Mouse (Mus musculus): Measurements from ENCODE around the gene Eef1g. TPM values are rescaled to one million over a fixed set of nuclear protein-coding genes. Genes with fewer than 3 reads are reported as not detected.
"Not testable (repeated sequence)": the region's sequence is repeated elsewhere in the genome, so short reads cannot be mapped to it uniquely, and the experiment has no call there.

The Eef1g gene
- polyA plus RNA-seq, 1 experiment from 2014 or later = 295 TPM

GRCm38 (mm10) chr19:9006915-9007314 is 40.1 kb downstream of the Eef1g start:
- ATAC-seq (replicated peaks); H3K36me3 ChIP-seq (replicated peaks); H3K9me3 ChIP-seq; H3K4me3 ChIP-seq; H3K4me2 ChIP-seq; H3K9ac ChIP-seq; H3K4me1 ChIP-seq; H3K27me3 ChIP-seq (replicated peaks); H3K27ac ChIP-seq: not testable (repeated sequence)
- WGBS = 93% methylated on average over 2 of the region's 2 CpGs

- WGBS = 88% methylated on average over 3 of the region's 3 CpGs
- H3K27ac ChIP-seq = no peak overlapping the region
- no peak overlapping the region for H3K9ac ChIP-seq
- no peaks in the 10 kb centered on the region for H3K4me1 ChIP-seq
- H3K4me3 ChIP-seq = no peak overlapping the region
- H3K36me3 ChIP-seq (replicated peaks) = no peaks in the 10 kb centered on the region
- no peak for ATAC-seq (replicated peaks)
- no peaks in the 10 kb centered on the region for H3K9me3 ChIP-seq
- no peak overlapping the region for H3K4me2 ChIP-seq
- H3K27me3 ChIP-seq (replicated peaks) = no peaks in the 10 kb centered on the region
Measured at GRCm38 (mm10) chr19:9019298-9019697, 52.5 kb downstream of the Eef1g start.

GRCm38 (mm10) chr19:9023021-9023778 is 56.4 kb downstream of the Eef1g start:
- no peak overlapping the region for H3K4me2 ChIP-seq
- no peak for ATAC-seq (replicated peaks)
- H3K27me3 ChIP-seq (replicated peaks) = no peaks in the 10 kb centered on the region
- H3K9ac ChIP-seq = no peak overlapping the region
- H3K4me3 ChIP-seq = no peak overlapping the region
- 49% methylated on average over 11 of the region's 11 CpGs for WGBS
- H3K27ac ChIP-seq = no peak overlapping the region
- H3K9me3 ChIP-seq = no peaks in the 10 kb centered on the region
- H3K36me3 ChIP-seq (replicated peaks) = no peaks in the 10 kb centered on the region
- peaks cover 5% of the 10 kb centered on the region for H3K4me1 ChIP-seq

- Histone ChIP-seq H3K27me3 (replicated peaks) (no peaks in the 10 kb centered on the region), H3K36me3 (replicated peaks) (no peaks in the 10 kb centered on the region), H3K27ac (no peak overlapping the region), H3K4me1 (peaks cover 8% of the 10 kb centered on the region), H3K9me3 (no peaks in the 10 kb centered on the region), H3K4me2 (no peak overlapping the region), H3K9ac (no peak overlapping the region), H3K4me3 (no peak overlapping the region)
- WGBS = 91% methylated on average over 5 of the region's 5 CpGs
- ATAC-seq (replicated peaks) = no peak
Measured at GRCm38 (mm10) chr19:9025562-9026257, 58.9 kb downstream of the Eef1g start.

- 66% methylated on average over 4 of the region's 4 CpGs for WGBS
- Histone ChIP-seq H3K4me2 (no peak overlapping the region), H3K36me3 (replicated peaks) (no peaks in the 10 kb centered on the region), H3K27ac (no peak overlapping the region), H3K9me3 (no peaks in the 10 kb centered on the region), H3K27me3 (replicated peaks) (no peaks in the 10 kb centered on the region), H3K4me3 (no peak overlapping the region), H3K4me1 (peaks cover 8% of the 10 kb centered on the region), H3K9ac (no peak overlapping the region)
- peak; percentile 62; the same call in 1 of the 2 replicates for ATAC-seq (replicated peaks)
Measured at GRCm38 (mm10) chr19:9026634-9027033, 59.8 kb downstream of the Eef1g start.

GRCm38 (mm10) chr19:9027795-9028194 is 61.0 kb downstream of the Eef1g start:
- H3K27me3 ChIP-seq (replicated peaks) = no peaks in the 10 kb centered on the region
- WGBS = 17% methylated on average over 5 of the region's 5 CpGs
- no peak overlapping the region for H3K4me2 ChIP-seq
- H3K4me3 ChIP-seq = no peak overlapping the region
- H3K36me3 ChIP-seq (replicated peaks) = no peaks in the 10 kb centered on the region
- H3K9ac ChIP-seq = no peak overlapping the region
- peaks cover 11% of the 10 kb centered on the region for H3K4me1 ChIP-seq
- H3K9me3 ChIP-seq = no peaks in the 10 kb centered on the region
- peak; percentile 70 for ATAC-seq (replicated peaks)
- H3K27ac ChIP-seq = peak overlapping the region; percentile 49; the same call in 1 of the 2 replicates

Other genes starting within 250 kb of the Eef1g start
- 165 and 174 TPM in 2 replicates for gene Slc3a2, start 243.7 kb upstream of the Eef1g start, polyA plus RNA-seq (2015; fragmentation: Nextera tagmentation; extraction: Ambion mirVana)
- 100.0 and 103 TPM in 2 replicates for gene Wdr74, start 231.2 kb upstream of the Eef1g start, polyA plus RNA-seq (2015; fragmentation: Nextera tagmentation; extraction: Ambion mirVana)
- gene 1700092M07Rik, start 226.3 kb upstream of the Eef1g start, polyA plus RNA-seq (2015; fragmentation: Nextera tagmentation; extraction: Ambion mirVana) = 1.5 and 1.7 TPM in 2 replicates
- 121 and 123 TPM in 2 replicates for gene Stx5a, start 225.6 kb upstream of the Eef1g start, polyA plus RNA-seq (2015; fragmentation: Nextera tagmentation; extraction: Ambion mirVana)
- gene Nxf1, start 210.0 kb upstream of the Eef1g start, polyA plus RNA-seq (2015; fragmentation: Nextera tagmentation; extraction: Ambion mirVana) = 161 and 171 TPM in 2 replicates
- gene Tmem223, start 196.0 kb upstream of the Eef1g start, polyA plus RNA-seq (2015; fragmentation: Nextera tagmentation; extraction: Ambion mirVana) = 212 and 213 TPM in 2 replicates
- 27.1 and 31.8 TPM in 2 replicates for gene Tmem179b, start 192.6 kb upstream of the Eef1g start, polyA plus RNA-seq (2015; fragmentation: Nextera tagmentation; extraction: Ambion mirVana)
- 32.6 and 34.0 TPM in 2 replicates for gene Taf6l, start 180.6 kb upstream of the Eef1g start, polyA plus RNA-seq (2015; fragmentation: Nextera tagmentation; extraction: Ambion mirVana)
- 129 and 132 TPM in 2 replicates for gene Polr2g, start 168.5 kb upstream of the Eef1g start, polyA plus RNA-seq (2015; fragmentation: Nextera tagmentation; extraction: Ambion mirVana)
- gene Zbtb3, start 164.5 kb upstream of the Eef1g start, polyA plus RNA-seq (2015; fragmentation: Nextera tagmentation; extraction: Ambion mirVana) = 8.4 and 8.7 TPM in 2 replicates
- gene Ttc9c, start 147.7 kb upstream of the Eef1g start, polyA plus RNA-seq (2015; fragmentation: Nextera tagmentation; extraction: Ambion mirVana) = 59.8 and 60.4 TPM in 2 replicates
- gene Hnrnpul2, start 147.0 kb upstream of the Eef1g start, polyA plus RNA-seq (2015; fragmentation: Nextera tagmentation; extraction: Ambion mirVana) = 6.6 and 6.7 TPM in 2 replicates
- not detected in 2 replicates for gene AC129217.1, start 137.3 kb upstream of the Eef1g start, polyA plus RNA-seq (2015; fragmentation: Nextera tagmentation; extraction: Ambion mirVana)
- 100 and 105 TPM in 2 replicates for gene Bscl2, start 129.6 kb upstream of the Eef1g start, polyA plus RNA-seq (2015; fragmentation: Nextera tagmentation; extraction: Ambion mirVana)
- gene Gng3, start 127.8 kb upstream of the Eef1g start, polyA plus RNA-seq (2015; fragmentation: Nextera tagmentation; extraction: Ambion mirVana) = 479 and 483 TPM in 2 replicates
- gene Lrrn4cl, start 116.3 kb upstream of the Eef1g start, polyA plus RNA-seq (2015; fragmentation: Nextera tagmentation; extraction: Ambion mirVana) = 1.1 and 1.4 TPM in 2 replicates
- 138 and 142 TPM in 2 replicates for gene Ubxn1, start 95.5 kb upstream of the Eef1g start, polyA plus RNA-seq (2015; fragmentation: Nextera tagmentation; extraction: Ambion mirVana)
- gene Uqcc3, start 86.1 kb upstream of the Eef1g start, polyA plus RNA-seq (2015; fragmentation: Nextera tagmentation; extraction: Ambion mirVana) = 61.4 and 62.7 TPM in 2 replicates
- 36.5 and 37.7 TPM in 2 replicates for gene Lbhd1, start 83.3 kb upstream of the Eef1g start, polyA plus RNA-seq (2015; fragmentation: Nextera tagmentation; extraction: Ambion mirVana)
- gene Gm49403, start 83.1 kb upstream of the Eef1g start, polyA plus RNA-seq (2015; fragmentation: Nextera tagmentation; extraction: Ambion mirVana) = not detected in 2 replicates
- gene 1810009A15Rik, start 78.2 kb upstream of the Eef1g start, polyA plus RNA-seq (2015; fragmentation: Nextera tagmentation; extraction: Ambion mirVana) = 40.2 and 44.3 TPM in 2 replicates
- not detected in 2 replicates for gene Gm49416, start 78.1 kb upstream of the Eef1g start, polyA plus RNA-seq (2015; fragmentation: Nextera tagmentation; extraction: Ambion mirVana)
- gene Ints5, start 74.0 kb upstream of the Eef1g start, polyA plus RNA-seq (2015; fragmentation: Nextera tagmentation; extraction: Ambion mirVana) = 36.4 and 38.4 TPM in 2 replicates
- gene Ganab, start 69.0 kb upstream of the Eef1g start, polyA plus RNA-seq (2015; fragmentation: Nextera tagmentation; extraction: Ambion mirVana) = 88.8 and 90.7 TPM in 2 replicates
- 96.1 and 96.6 TPM in 2 replicates for gene B3gat3, start 46.7 kb upstream of the Eef1g start, polyA plus RNA-seq (2015; fragmentation: Nextera tagmentation; extraction: Ambion mirVana)
- 1.9 and 2.4 TPM in 2 replicates for gene Rom1, start 37.7 kb upstream of the Eef1g start, polyA plus RNA-seq (2015; fragmentation: Nextera tagmentation; extraction: Ambion mirVana)
- 10.5 and 13.4 TPM in 2 replicates for gene Eml3, start 37.5 kb upstream of the Eef1g start, polyA plus RNA-seq (2015; fragmentation: Nextera tagmentation; extraction: Ambion mirVana)
- gene Mta2, start 25.2 kb upstream of the Eef1g start, polyA plus RNA-seq (2015; fragmentation: Nextera tagmentation; extraction: Ambion mirVana) = 119 and 121 TPM in 2 replicates
- 27.5 and 30.5 TPM in 2 replicates for gene Tut1, start 13.2 kb upstream of the Eef1g start, polyA plus RNA-seq (2015; fragmentation: Nextera tagmentation; extraction: Ambion mirVana)
- gene Ahnak, start 22.2 kb downstream of the Eef1g start, polyA plus RNA-seq (2015; fragmentation: Nextera tagmentation; extraction: Ambion mirVana) = 4.9 and 5.9 TPM in 2 replicates
- not detected in 2 replicates for gene Scgb1a1, start 120.9 kb downstream of the Eef1g start, polyA plus RNA-seq (2015; fragmentation: Nextera tagmentation; extraction: Ambion mirVana)
- 20.3 and 24.1 TPM in 2 replicates for gene Asrgl1, start 168.6 kb downstream of the Eef1g start, polyA plus RNA-seq (2015; fragmentation: Nextera tagmentation; extraction: Ambion mirVana)